Mouse (Mus musculus): ENCODE measurements at regions not wholly inside any gene's neighbourhood (a gene's known extent, or its start where the extent isn't known, plus 50 kb on each side); places are given as distances from the start of the nearest gene placed in this dataset.

GRCm38 (mm10) chr4:55769656-55770055 lies 237.4 kb upstream of the Klf4 start:
- TF ChIP-seq CTCF (conservative IDR thresholded peaks at IDR 0.05; ENCODE audit: low read length): no peak
- no peak for TF ChIP-seq NANOG (IDR thresholded peaks at IDR 0.05; ENCODE audit: borderline replicate concordance, low read length)

All from E14TG2a.4 (cell line).